Mouse (Mus musculus) heart, postnatal 0 days (tissue): Measurements from ENCODE around the gene Bicdl2.

Experiments
- CTCF ChIP-seq: IDR thresholded peaks from 2 replicates; pipeline ENCODE4 v1.5.1; 2016; ENCODE audit warnings: antibody characterized with exemption, control low read depth, low read depth
- EP300 ChIP-seq: IDR thresholded peaks from 2 replicates; pipeline ENCODE4 v1.6.1; 2016; ENCODE audit warnings: antibody characterized with exemption, low read depth

DNA sequence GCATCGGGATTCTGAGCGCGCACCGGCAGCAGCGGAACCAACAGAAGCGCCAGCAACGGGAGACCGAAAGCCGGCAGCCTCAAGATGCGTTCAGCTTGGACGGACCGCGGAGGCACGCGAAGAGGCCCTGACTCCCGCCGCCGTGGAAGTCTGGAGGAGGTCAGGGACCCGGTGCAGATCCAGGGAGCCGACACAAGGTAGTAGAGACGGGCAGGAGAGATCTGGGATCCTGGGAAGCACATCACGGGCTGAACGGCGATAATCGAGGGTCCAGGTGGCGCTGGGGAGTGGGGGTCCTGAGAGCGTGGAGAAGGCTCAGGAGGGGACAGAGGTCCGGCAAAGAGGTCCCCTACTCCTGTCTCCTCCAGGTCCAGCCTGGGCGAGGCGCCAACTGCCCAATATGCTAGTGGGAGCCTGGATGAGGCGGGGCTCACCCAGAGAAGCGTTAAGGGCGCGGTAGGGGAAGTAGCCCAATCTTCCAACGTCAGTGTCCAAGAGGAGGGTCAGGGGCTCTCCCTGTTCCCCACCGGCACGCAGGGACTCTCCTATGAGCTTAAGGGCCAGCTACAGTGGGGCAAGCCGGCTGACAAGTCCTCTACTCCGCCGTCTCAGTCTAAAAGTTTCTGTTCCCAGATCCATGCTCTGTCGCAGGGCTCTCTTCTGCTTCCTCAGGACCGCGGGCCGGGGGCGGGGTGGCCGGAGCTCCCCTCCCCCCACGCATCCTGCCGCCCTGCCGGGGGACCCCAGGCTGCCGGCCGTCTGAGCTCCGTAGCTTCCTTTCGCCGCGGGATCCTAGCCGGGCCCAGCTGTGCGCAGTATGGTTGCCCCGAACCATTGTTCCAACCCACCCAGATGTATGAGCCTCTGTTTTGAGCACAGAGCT lies 15.5 kb upstream of the Bicdl2 start, which contains the start of gene Mmp25:
- TF ChIP-seq CTCF (no peak), EP300 (no peak)
